Mouse (Mus musculus): ENCODE measurements around the gene Prcc. TPM values are rescaled to one million over a fixed set of nuclear protein-coding genes. Genes with fewer than 3 reads are reported as not detected.

Prcc gene
- polyA plus RNA-seq, 2 experiments, result 15.8 to 48.5 TPM

GRCm38 (mm10) chr3:87918551-87918950, 33.1 kb upstream of the Prcc start:
- no peak overlapping the region for H3K9ac ChIP-seq (ENCODE audit: low read depth, low read length, severe bottlenecking)
- H3K4me2 ChIP-seq (replicated peaks; ENCODE audit: low read depth, low read length, severe bottlenecking), result no peak overlapping the region
- no peak overlapping the region for H3K27ac ChIP-seq (replicated peaks; ENCODE audit: low read depth, low read length)
- TF ChIP-seq POLR2A (IDR thresholded peaks at IDR 0.05; ENCODE audit: borderline replicate concordance, extremely low read depth, insufficient read depth, insufficient read length), result no peak
- H3K9me3 ChIP-seq (ENCODE audit: control insufficient read depth, low read length), result no peaks in the 10 kb centered on the region
- no peaks in the 10 kb centered on the region for H3K27me3 ChIP-seq (ENCODE audit: control insufficient read depth, insufficient read depth, low read length)
- ATAC-seq (ENCODE audit: low FRiP score, low read depth) (no peak), DNase-seq (ENCODE audit: low spot score) (no peak)
- 96% methylated on average over 1 of the region's 1 CpGs for WGBS
- peaks cover 4% of the 10 kb centered on the region; the same call in 1 of the 2 replicates for H3K4me1 ChIP-seq (ENCODE audit: control insufficient read depth, insufficient read depth, low read length)
- no peak overlapping the region for H3K4me3 ChIP-seq (replicated peaks; ENCODE audit: low read length)
- peaks cover 52% of the 10 kb centered on the region for H3K36me3 ChIP-seq (ENCODE audit: control insufficient read depth, insufficient read depth, low read length)

- Histone ChIP-seq H3K36me3 (ENCODE audit: control insufficient read depth, insufficient read depth, low read length) (peaks cover 44% of the 10 kb centered on the region), H3K27me3 (ENCODE audit: control insufficient read depth, insufficient read depth, low read length) (no peaks in the 10 kb centered on the region), H3K27ac (replicated peaks; ENCODE audit: low read depth, low read length) (no peak overlapping the region), H3K4me3 (replicated peaks; ENCODE audit: low read length) (no peak overlapping the region), H3K4me1 (ENCODE audit: control insufficient read depth, insufficient read depth, low read length) (peaks cover 4% of the 10 kb centered on the region; the same call in 1 of the 2 replicates), H3K4me2 (replicated peaks; ENCODE audit: low read depth, low read length, severe bottlenecking) (no peak overlapping the region), H3K9ac (ENCODE audit: low read depth, low read length, severe bottlenecking) (no peak overlapping the region), H3K9me3 (ENCODE audit: control insufficient read depth, low read length) (no peaks in the 10 kb centered on the region)
- WGBS, result 100% methylated on average over 1 of the region's 1 CpGs
- DNase-seq (ENCODE audit: low spot score), result no peak
- ATAC-seq (ENCODE audit: low FRiP score, low read depth), result no peak
- no peak for TF ChIP-seq POLR2A (IDR thresholded peaks at IDR 0.05; ENCODE audit: borderline replicate concordance, extremely low read depth, insufficient read depth, insufficient read length)
Measured at GRCm38 (mm10) chr3:87916990-87917389, 31.6 kb upstream of the Prcc start.

- ATAC-seq (ENCODE audit: low FRiP score, low read depth) (no peak), DNase-seq (ENCODE audit: low spot score) (no peak)
- no peak overlapping the region for H3K4me3 ChIP-seq (replicated peaks; ENCODE audit: low read length)
- no peaks in the 10 kb centered on the region for H3K27me3 ChIP-seq (ENCODE audit: control insufficient read depth, insufficient read depth, low read length)
- 93% methylated on average over 10 of the region's 10 CpGs for WGBS
- H3K4me2 ChIP-seq (replicated peaks; ENCODE audit: low read depth, low read length, severe bottlenecking), result no peak overlapping the region
- H3K9ac ChIP-seq (ENCODE audit: low read depth, low read length, severe bottlenecking), result no peak overlapping the region
- H3K9me3 ChIP-seq (ENCODE audit: control insufficient read depth, low read length), result no peaks in the 10 kb centered on the region
- H3K4me1 ChIP-seq (ENCODE audit: control insufficient read depth, insufficient read depth, low read length), result peaks cover 21% of the 10 kb centered on the region
- TF ChIP-seq POLR2A (IDR thresholded peaks at IDR 0.05; ENCODE audit: borderline replicate concordance, extremely low read depth, insufficient read depth, insufficient read length), result no peak
- no peak overlapping the region for H3K27ac ChIP-seq (replicated peaks; ENCODE audit: low read depth, low read length)
- peaks cover 41% of the 10 kb centered on the region for H3K36me3 ChIP-seq (ENCODE audit: control insufficient read depth, insufficient read depth, low read length)
Measured at GRCm38 (mm10) chr3:87913891-87914290, 28.5 kb upstream of the Prcc start.

GRCm38 (mm10) chr3:87913491-87913890, 28.1 kb upstream of the Prcc start:
- no peak for ATAC-seq (ENCODE audit: low FRiP score, low read depth)
- no peaks in the 10 kb centered on the region for H3K9me3 ChIP-seq (ENCODE audit: control insufficient read depth, low read length)
- 84% methylated on average over 7 of the region's 7 CpGs for WGBS

GRCm38 (mm10) chr3:87910573-87911141, 25.2 kb upstream of the Prcc start:
- H3K27me3 ChIP-seq (ENCODE audit: control insufficient read depth, insufficient read depth, low read length), result no peaks in the 10 kb centered on the region
- DNase-seq (ENCODE audit: low spot score) (peak; percentile 85), ATAC-seq (ENCODE audit: low FRiP score, low read depth) (peak; percentile 13; the same call in 1 of the 2 replicates)
- peaks cover 26% of the 10 kb centered on the region for H3K36me3 ChIP-seq (ENCODE audit: control insufficient read depth, insufficient read depth, low read length)
- peak overlapping the region; percentile 40 for H3K4me2 ChIP-seq (replicated peaks; ENCODE audit: low read depth, low read length, severe bottlenecking)
- no peak for TF ChIP-seq POLR2A (IDR thresholded peaks at IDR 0.05; ENCODE audit: borderline replicate concordance, extremely low read depth, insufficient read depth, insufficient read length)
- peak overlapping the region; percentile 27 for H3K4me3 ChIP-seq (replicated peaks; ENCODE audit: low read length)
- no peaks in the 10 kb centered on the region for H3K9me3 ChIP-seq (ENCODE audit: control insufficient read depth, low read length)
- WGBS, result 7% methylated on average over 12 of the region's 12 CpGs
- peaks cover 34% of the 10 kb centered on the region for H3K4me1 ChIP-seq (ENCODE audit: control insufficient read depth, insufficient read depth, low read length)
- no peak overlapping the region for H3K9ac ChIP-seq (ENCODE audit: low read depth, low read length, severe bottlenecking)
- peak overlapping the region; percentile 72 for H3K27ac ChIP-seq (replicated peaks; ENCODE audit: low read depth, low read length)

More at GRCm38 (mm10) chr3:87913491-87913890, 28.1 kb upstream of the Prcc start:
- no peak for DNase-seq (ENCODE audit: low spot score)
- H3K9ac ChIP-seq (ENCODE audit: low read depth, low read length, severe bottlenecking), result no peak overlapping the region
- no peak overlapping the region for H3K4me2 ChIP-seq (replicated peaks; ENCODE audit: low read depth, low read length, severe bottlenecking)
- H3K27ac ChIP-seq (replicated peaks; ENCODE audit: low read depth, low read length), result no peak overlapping the region
- no peak overlapping the region for H3K4me3 ChIP-seq (replicated peaks; ENCODE audit: low read length)
- peaks cover 25% of the 10 kb centered on the region for H3K4me1 ChIP-seq (ENCODE audit: control insufficient read depth, insufficient read depth, low read length)
- TF ChIP-seq POLR2A (IDR thresholded peaks at IDR 0.05; ENCODE audit: borderline replicate concordance, extremely low read depth, insufficient read depth, insufficient read length), result no peak
- peaks cover 41% of the 10 kb centered on the region for H3K36me3 ChIP-seq (ENCODE audit: control insufficient read depth, insufficient read depth, low read length)
- no peaks in the 10 kb centered on the region for H3K27me3 ChIP-seq (ENCODE audit: control insufficient read depth, insufficient read depth, low read length)

Measured in limb, embryonic 14.5 days (tissue).